Mouse (Mus musculus): Measurements from ENCODE around the gene St6gal1.

- TF ChIP-seq CTCF (IDR thresholded peaks at IDR 0.05; ENCODE audit: borderline replicate concordance, extremely low read depth, insufficient read depth, insufficient read length) (no peak), POLR2A (IDR thresholded peaks at IDR 0.05; ENCODE audit: borderline replicate concordance, extremely low read depth, insufficient read depth, insufficient read length, poor library complexity, severe bottlenecking) (no peak)
Measured at GRCm38 (mm10) chr16:23181054-23181453, 43.5 kb upstream of the St6gal1 start.

Measured in brain, embryonic 14.5 days (tissue).